Mouse (Mus musculus) midbrain, embryonic 16.5 days (tissue): ENCODE measurements around the gene Cbfb. TPM values are rescaled to one million over a fixed set of nuclear protein-coding genes. Genes with fewer than 3 reads are reported as not detected.

ENCODE experiments used
- polyA plus RNA-seq: library from polyadenylated mRNA; unstranded; fragments of >200 nt; fragmentation: Nextera tagmentation; extraction: Ambion mirVana; gene quantifications from 2 replicates; pipeline ENCODE4 v1.2.1, GENCODE M21; 2015

Cbfb gene
- polyA plus RNA-seq, 1 experiment from 2014 or later: 19.7 TPM

Other genes with a start within 250 kb of the Cbfb start
- not detected in 2 replicates for gene Ces2e, start 244.4 kb upstream of the Cbfb start, polyA plus RNA-seq
- not detected in 2 replicates for gene Ces2f, start 223.3 kb upstream of the Cbfb start, polyA plus RNA-seq
- gene Ces2g, start 209.0 kb upstream of the Cbfb start, polyA plus RNA-seq: 0.07 and 0.08 TPM in 2 replicates
- not detected in 2 replicates for gene Ces2h, start 169.8 kb upstream of the Cbfb start, polyA plus RNA-seq
- not detected in 2 replicates for gene Ces3a, start 122.1 kb upstream of the Cbfb start, polyA plus RNA-seq
- gene Ces3b, start 86.9 kb upstream of the Cbfb start, polyA plus RNA-seq: not detected in 2 replicates
- not detected in 2 replicates for gene Ces4a, start 38.9 kb upstream of the Cbfb start, polyA plus RNA-seq
- 34.6 and 37.5 TPM in 2 replicates for gene D230025D16Rik, start 54.5 kb downstream of the Cbfb start, polyA plus RNA-seq
- gene B3gnt9, start 84.5 kb downstream of the Cbfb start, polyA plus RNA-seq: 5.8 and 8.9 TPM in 2 replicates
- 12.8 and 14.0 TPM in 2 replicates for gene Tradd, start 93.9 kb downstream of the Cbfb start, polyA plus RNA-seq
- 0.82 and 1.1 TPM in 2 replicates for gene Fbxl8, start 94.0 kb downstream of the Cbfb start, polyA plus RNA-seq
- gene Hsf4, start 99.1 kb downstream of the Cbfb start, polyA plus RNA-seq: 0.35 and 0.40 TPM in 2 replicates
- gene Nol3, start 105.5 kb downstream of the Cbfb start, polyA plus RNA-seq: 4.5 and 4.7 TPM in 2 replicates
- gene 4931428F04Rik, start 119.2 kb downstream of the Cbfb start, polyA plus RNA-seq: 168 and 175 TPM in 2 replicates
- gene Exoc3l, start 125.4 kb downstream of the Cbfb start, polyA plus RNA-seq: 10.5 and 12.0 TPM in 2 replicates
- gene E2f4, start 127.0 kb downstream of the Cbfb start, polyA plus RNA-seq: 40.1 and 41.6 TPM in 2 replicates
- 0.88 and 1.1 TPM in 2 replicates for gene Elmo3, start 134.9 kb downstream of the Cbfb start, polyA plus RNA-seq
- 0.83 and 0.88 TPM in 2 replicates for gene Lrrc29, start 155.6 kb downstream of the Cbfb start, polyA plus RNA-seq
- 118 and 143 TPM in 2 replicates for gene Tmem208, start 155.7 kb downstream of the Cbfb start, polyA plus RNA-seq
- gene Fhod1, start 177.3 kb downstream of the Cbfb start, polyA plus RNA-seq: 0.49 and 1.0 TPM in 2 replicates
- gene Slc9a5, start 178.2 kb downstream of the Cbfb start, polyA plus RNA-seq: 13.3 and 15.1 TPM in 2 replicates
- 2.4 and 2.7 TPM in 2 replicates for gene Plekhg4, start 202.6 kb downstream of the Cbfb start, polyA plus RNA-seq
- gene Kctd19, start 242.8 kb downstream of the Cbfb start, polyA plus RNA-seq: not detected in 2 replicates
- gene Lrrc36, start 242.9 kb downstream of the Cbfb start, polyA plus RNA-seq: 0.85 and 0.89 TPM in 2 replicates